Mouse (Mus musculus): ENCODE data around the gene Nudt16l1. TPM values are rescaled to one million over a fixed set of nuclear protein-coding genes. Genes with fewer than 3 reads are reported as not detected.

The Nudt16l1 gene
- total and polyA plus RNA-seq, 3 experiments = 20.5 to 42.9 (median 21.7) TPM

GRCm38 (mm10) chr16:4905591-4905990 is 33.0 kb upstream of the Nudt16l1 start:
- no peak for TF ChIP-seq TAL1 (conservative IDR thresholded peaks at IDR 0.05; ENCODE audit: low read depth, low read length)
- Histone ChIP-seq H3K4me1 (ENCODE audit: insufficient read depth, low read depth, low read length) (peaks cover 18% of the 10 kb centered on the region), H3K27me3 (ENCODE audit: insufficient read depth, low read length) (no peaks in the 10 kb centered on the region), H3K36me3 (replicated peaks) (peaks cover 54% of the 10 kb centered on the region), H3K4me3 (ENCODE audit: low read depth, low read length) (no peak overlapping the region), H3K9me3 (replicated peaks) (no peaks in the 10 kb centered on the region)
- no peak for DNase-seq (ENCODE audit: low spot score)
- ATAC-seq (ENCODE audit: extremely low read depth, insufficient number of reproducible peaks, low FRiP score, poor library complexity, severe bottlenecking) = no peak

- Histone ChIP-seq H3K36me3 (replicated peaks) (peaks cover 60% of the 10 kb centered on the region), H3K4me3 (ENCODE audit: low read depth, low read length) (no peak overlapping the region), H3K4me1 (ENCODE audit: insufficient read depth, low read depth, low read length) (peaks cover 18% of the 10 kb centered on the region), H3K9me3 (replicated peaks) (no peaks in the 10 kb centered on the region), H3K27me3 (ENCODE audit: insufficient read depth, low read length) (no peaks in the 10 kb centered on the region)
- TF ChIP-seq GATA1 (IDR thresholded peaks at IDR 0.05; ENCODE audit: borderline replicate concordance, low read length) (no peak), POLR2AphosphoS5 (IDR thresholded peaks at IDR 0.05; ENCODE audit: insufficient replicate concordance, low read depth, low read length) (no peak), TAL1 (conservative IDR thresholded peaks at IDR 0.05; ENCODE audit: low read depth, low read length) (no peak), GATA2 (IDR thresholded peaks at IDR 0.05; ENCODE audit: borderline replicate concordance, low read depth, low read length) (no peak), CTCF (IDR thresholded peaks at IDR 0.05; ENCODE audit: low read depth, low read length) (no peak)
- DNase-seq (ENCODE audit: low spot score) (no peak), ATAC-seq (ENCODE audit: extremely low read depth, insufficient number of reproducible peaks, low FRiP score, poor library complexity, severe bottlenecking) (no peak)
Measured at GRCm38 (mm10) chr16:4906559-4906958, 32.0 kb upstream of the Nudt16l1 start.

- no peaks in the 10 kb centered on the region for H3K27me3 ChIP-seq (ENCODE audit: insufficient read depth, low read length)
- no peak for ATAC-seq (ENCODE audit: extremely low read depth, insufficient number of reproducible peaks, low FRiP score, poor library complexity, severe bottlenecking)
- peaks cover 69% of the 10 kb centered on the region for H3K36me3 ChIP-seq (replicated peaks)
- no peak for TF ChIP-seq GATA2 (IDR thresholded peaks at IDR 0.05; ENCODE audit: borderline replicate concordance, low read depth, low read length)
- TF ChIP-seq CTCF (IDR thresholded peaks at IDR 0.05; ENCODE audit: low read depth, low read length) = no peak
- TF ChIP-seq POLR2AphosphoS5 (IDR thresholded peaks at IDR 0.05; ENCODE audit: insufficient replicate concordance, low read depth, low read length) = no peak
- no peak for TF ChIP-seq GATA1 (IDR thresholded peaks at IDR 0.05; ENCODE audit: borderline replicate concordance, low read length)
- TF ChIP-seq TAL1 (conservative IDR thresholded peaks at IDR 0.05; ENCODE audit: low read depth, low read length) = no peak
- peaks cover 22% of the 10 kb centered on the region for H3K4me1 ChIP-seq (ENCODE audit: insufficient read depth, low read depth, low read length)
- H3K4me3 ChIP-seq (ENCODE audit: low read depth, low read length) = no peak overlapping the region
- H3K9me3 ChIP-seq (replicated peaks) = no peaks in the 10 kb centered on the region
- DNase-seq (ENCODE audit: low spot score) = no peak
Measured at GRCm38 (mm10) chr16:4907386-4907785, 31.2 kb upstream of the Nudt16l1 start.

GRCm38 (mm10) chr16:4907972-4908371 is 30.6 kb upstream of the Nudt16l1 start:
- Histone ChIP-seq H3K4me1 (ENCODE audit: insufficient read depth, low read depth, low read length) (peaks cover 22% of the 10 kb centered on the region), H3K9me3 (replicated peaks) (no peaks in the 10 kb centered on the region), H3K36me3 (replicated peaks) (peaks cover 73% of the 10 kb centered on the region), H3K27me3 (ENCODE audit: insufficient read depth, low read length) (no peaks in the 10 kb centered on the region), H3K4me3 (ENCODE audit: low read depth, low read length) (no peak overlapping the region)
- peak; percentile 40; the same call in 1 of the 2 replicates for ATAC-seq (ENCODE audit: extremely low read depth, insufficient number of reproducible peaks, low FRiP score, poor library complexity, severe bottlenecking)
- peak; percentile 25 for DNase-seq (ENCODE audit: low spot score)
- TF ChIP-seq GATA1 (IDR thresholded peaks at IDR 0.05; ENCODE audit: borderline replicate concordance, low read length) (no peak), POLR2AphosphoS5 (IDR thresholded peaks at IDR 0.05; ENCODE audit: insufficient replicate concordance, low read depth, low read length) (no peak), CTCF (IDR thresholded peaks at IDR 0.05; ENCODE audit: low read depth, low read length) (no peak), GATA2 (IDR thresholded peaks at IDR 0.05; ENCODE audit: borderline replicate concordance, low read depth, low read length) (no peak)

- TF ChIP-seq CTCF (IDR thresholded peaks at IDR 0.05; ENCODE audit: low read depth, low read length) = no peak
- TF ChIP-seq GATA2 (IDR thresholded peaks at IDR 0.05; ENCODE audit: borderline replicate concordance, low read depth, low read length) = no peak
- TF ChIP-seq POLR2AphosphoS5 (IDR thresholded peaks at IDR 0.05; ENCODE audit: insufficient replicate concordance, low read depth, low read length) = no peak
- Histone ChIP-seq H3K9me3 (replicated peaks) (no peaks in the 10 kb centered on the region), H3K36me3 (replicated peaks) (peaks cover 80% of the 10 kb centered on the region), H3K27me3 (ENCODE audit: insufficient read depth, low read length) (no peaks in the 10 kb centered on the region), H3K4me3 (ENCODE audit: low read depth, low read length) (no peak overlapping the region), H3K4me1 (ENCODE audit: insufficient read depth, low read depth, low read length) (peaks cover 31% of the 10 kb centered on the region)
- DNase-seq (ENCODE audit: low spot score) (no peak), ATAC-seq (ENCODE audit: extremely low read depth, insufficient number of reproducible peaks, low FRiP score, poor library complexity, severe bottlenecking) (no peak)
Measured at GRCm38 (mm10) chr16:4909745-4910144, 28.8 kb upstream of the Nudt16l1 start.

- Histone ChIP-seq H3K36me3 (replicated peaks) (peaks cover 79% of the 10 kb centered on the region), H3K4me3 (ENCODE audit: low read depth, low read length) (no peak overlapping the region), H3K27me3 (ENCODE audit: insufficient read depth, low read length) (no peaks in the 10 kb centered on the region), H3K4me1 (ENCODE audit: insufficient read depth, low read depth, low read length) (peaks cover 26% of the 10 kb centered on the region), H3K9me3 (replicated peaks) (no peaks in the 10 kb centered on the region)
- ATAC-seq (ENCODE audit: extremely low read depth, insufficient number of reproducible peaks, low FRiP score, poor library complexity, severe bottlenecking) (no peak), DNase-seq (ENCODE audit: low spot score) (no peak)
- TF ChIP-seq CTCF (IDR thresholded peaks at IDR 0.05; ENCODE audit: low read depth, low read length) = no peak
- TF ChIP-seq GATA1 (IDR thresholded peaks at IDR 0.05; ENCODE audit: borderline replicate concordance, low read length) = no peak
- TF ChIP-seq GATA2 (IDR thresholded peaks at IDR 0.05; ENCODE audit: borderline replicate concordance, low read depth, low read length) = no peak
- no peak for TF ChIP-seq POLR2AphosphoS5 (IDR thresholded peaks at IDR 0.05; ENCODE audit: insufficient replicate concordance, low read depth, low read length)
- no peak for TF ChIP-seq TAL1 (conservative IDR thresholded peaks at IDR 0.05; ENCODE audit: low read depth, low read length)
Measured at GRCm38 (mm10) chr16:4910758-4911157, 27.8 kb upstream of the Nudt16l1 start.

- ATAC-seq (ENCODE audit: extremely low read depth, insufficient number of reproducible peaks, low FRiP score, poor library complexity, severe bottlenecking) = no peak
- no peak for DNase-seq (ENCODE audit: low spot score)
- Histone ChIP-seq H3K27me3 (ENCODE audit: insufficient read depth, low read length) (no peaks in the 10 kb centered on the region), H3K36me3 (replicated peaks) (peaks cover 87% of the 10 kb centered on the region), H3K4me1 (ENCODE audit: insufficient read depth, low read depth, low read length) (peaks cover 26% of the 10 kb centered on the region), H3K4me3 (ENCODE audit: low read depth, low read length) (no peak overlapping the region), H3K9me3 (replicated peaks) (no peaks in the 10 kb centered on the region)
- no peak for TF ChIP-seq GATA2 (IDR thresholded peaks at IDR 0.05; ENCODE audit: borderline replicate concordance, low read depth, low read length)
- TF ChIP-seq CTCF (IDR thresholded peaks at IDR 0.05; ENCODE audit: low read depth, low read length) = no peak
- TF ChIP-seq TAL1 (conservative IDR thresholded peaks at IDR 0.05; ENCODE audit: low read depth, low read length) = no peak
- TF ChIP-seq GATA1 (IDR thresholded peaks at IDR 0.05; ENCODE audit: borderline replicate concordance, low read length) = no peak
- no peak for TF ChIP-seq POLR2AphosphoS5 (IDR thresholded peaks at IDR 0.05; ENCODE audit: insufficient replicate concordance, low read depth, low read length)
Measured at GRCm38 (mm10) chr16:4912074-4912648, 26.4 kb upstream of the Nudt16l1 start.

Measured in G1E (cell line).